Mouse (Mus musculus) heart, adult 2 months (tissue): ENCODE measurements at regions not wholly inside any gene's neighbourhood (a gene's known extent, or its start where the extent isn't known, plus 50 kb on each side); places are given as distances from the start of the nearest gene placed in this dataset.

ENCODE experiments used
- DNase-seq, 2 experiments: peaks; one replicate each; pipeline ENCODE4 v3.0.0; 2021
- H3K27ac ChIP-seq: fragments of 200-600 bp; 2 replicates; pipeline ENCODE4 v1.8.1; 2022
- H3K27me3 ChIP-seq: fragments of 200-500 bp; 2 replicates; pipeline ENCODE4 v1.6.1; 2012; ENCODE audit warnings: mild to moderate bottlenecking, low read length, inconsistent platforms, mixed read lengths; ENCODE audit not compliant: control insufficient read depth, insufficient read depth
- H3K36me3 ChIP-seq: fragments of 200-500 bp; 2 replicates; pipeline ENCODE4 v1.6.1; 2012; ENCODE audit warnings: low read length, inconsistent platforms; ENCODE audit not compliant: control insufficient read depth, insufficient read depth
- H3K4me1 ChIP-seq: fragments of 200-500 bp; 2 replicates; pipeline ENCODE4 v1.6.1; 2011; ENCODE audit warnings: low read length; ENCODE audit not compliant: control insufficient read depth, insufficient read depth
- H3K4me3 ChIP-seq: fragments of 200-600 bp; 2 replicates; pipeline ENCODE4 v1.8.1; 2022
- H3K79me2 ChIP-seq: fragments of 200-500 bp; replicated peaks from 2 replicates; pipeline ENCODE4 v1.6.1; 2012; ENCODE audit warnings: mild to moderate bottlenecking, inconsistent platforms, low read length, moderate library complexity, mixed read lengths; ENCODE audit not compliant: control insufficient read depth, insufficient read depth
- H3K9ac ChIP-seq: fragments of 200-500 bp; 2 replicates; pipeline ENCODE4 v1.6.1; 2012; ENCODE audit warnings: low read depth, mild to moderate bottlenecking, control low read depth, inconsistent platforms, low read length, mixed read lengths
- CTCF ChIP-seq: fragments of 200-600 bp; IDR thresholded peaks from 2 replicates; pipeline ENCODE4 v1.8.1; 2022; ENCODE audit warnings: antibody characterized with exemption, mild to moderate bottlenecking, moderate library complexity
- EP300 ChIP-seq: fragments of 200-500 bp; IDR thresholded peaks from 2 replicates; pipeline ENCODE4 v1.6.1; 2011; ENCODE audit warnings: low read depth, low read length, control low read depth; ENCODE audit not compliant: insufficient read depth
- POLR2A ChIP-seq: fragments of 200-500 bp; IDR thresholded peaks from 2 replicates; pipeline ENCODE4 v1.6.1; 2011; ENCODE audit warnings: mild to moderate bottlenecking, low read depth, low read length, control low read depth; ENCODE audit not compliant: insufficient read depth
- WGBS: fragments of 180-500 bp; shearing (Covaris S2); methylation state at CpG from one replicate; pipeline ENCODE4 v1.1.7; 2018; 5-methylcytosine and 5-hydroxymethylcytosine counted together
- intact Hi-C: fragments of 180-260 bp; cut with DNase I; formaldehyde crosslinking; loops from one replicate; pipeline ENCODE4 v1.15.1; 2025

- Histone ChIP-seq H3K4me1 (peaks cover 1% of the 10 kb centered on the region), H3K36me3 (no peaks in the 10 kb centered on the region), H3K4me3 (no peak overlapping the region), H3K27me3 (no peaks in the 10 kb centered on the region), H3K79me2 (no peaks in the 10 kb centered on the region), H3K27ac (no peak overlapping the region), H3K9ac (no peak overlapping the region)
- peak in 1 of 2 experiments; percentile 6 for DNase-seq
- no peak for TF ChIP-seq EP300
- no peak for TF ChIP-seq CTCF
- no peak for TF ChIP-seq POLR2A
- 30% methylated on average over 7 of the region's 7 CpGs for WGBS
- intact Hi-C loops: no loop called here
Measured at GRCm38 (mm10) chr14:62001481-62001949, 290.9 kb upstream of the Rnaseh2b start.

GRCm38 (mm10) chr14:62002131-62002530 is 290.3 kb upstream of the Rnaseh2b start:
- Histone ChIP-seq H3K36me3 (no peaks in the 10 kb centered on the region), H3K27ac (no peak overlapping the region), H3K4me3 (no peak overlapping the region), H3K9ac (no peak overlapping the region), H3K79me2 (no peaks in the 10 kb centered on the region), H3K27me3 (no peaks in the 10 kb centered on the region), H3K4me1 (peaks cover 1% of the 10 kb centered on the region)
- DNase-seq: no peak
- TF ChIP-seq CTCF: no peak
- no peak for TF ChIP-seq EP300
- TF ChIP-seq POLR2A: no peak
- WGBS: 76% methylated on average over 5 of the region's 5 CpGs
- intact Hi-C loops: no loop called here

- no peak overlapping the region for H3K9ac ChIP-seq
- no peak overlapping the region for H3K4me3 ChIP-seq
- DNase-seq: peak; percentile 9 to 21
- H3K4me1 ChIP-seq: peaks cover 1% of the 10 kb centered on the region
- H3K27me3 ChIP-seq: no peaks in the 10 kb centered on the region
- no peak overlapping the region for H3K27ac ChIP-seq
- TF ChIP-seq CTCF (no peak), EP300 (no peak), POLR2A (no peak)
- 63% methylated on average over 16 of the region's 16 CpGs for WGBS
- no peaks in the 10 kb centered on the region for H3K79me2 ChIP-seq
- intact Hi-C loops: no loop called here
- no peaks in the 10 kb centered on the region for H3K36me3 ChIP-seq
Measured at GRCm38 (mm10) chr14:62003013-62003781, 289.2 kb upstream of the Rnaseh2b start.

GRCm38 (mm10) chr14:62003797-62004196 is 288.6 kb upstream of the Rnaseh2b start:
- no peak overlapping the region for H3K4me3 ChIP-seq
- H3K79me2 ChIP-seq: no peaks in the 10 kb centered on the region
- no peaks in the 10 kb centered on the region for H3K27me3 ChIP-seq
- intact Hi-C loops: no loop called here
- no peaks in the 10 kb centered on the region for H3K36me3 ChIP-seq
- TF ChIP-seq EP300: no peak
- TF ChIP-seq CTCF: no peak
- TF ChIP-seq POLR2A: no peak
- no peak overlapping the region for H3K9ac ChIP-seq
- peaks cover 1% of the 10 kb centered on the region for H3K4me1 ChIP-seq
- no peak overlapping the region for H3K27ac ChIP-seq
- DNase-seq: no peak
- whole genome bisulfite sequencing: 84% methylated on average over 2 of the region's 2 CpGs

- no peak for TF ChIP-seq EP300
- H3K27me3 ChIP-seq: no peaks in the 10 kb centered on the region
- H3K79me2 ChIP-seq: no peaks in the 10 kb centered on the region
- 88% methylated on average over 5 of the region's 5 CpGs for WGBS
- H3K4me3 ChIP-seq: no peak overlapping the region
- no peak overlapping the region for H3K9ac ChIP-seq
- no peak for DNase-seq
- no peaks in the 10 kb centered on the region for H3K36me3 ChIP-seq
- H3K27ac ChIP-seq: no peak overlapping the region
- intact Hi-C loops: no loop called here
- H3K4me1 ChIP-seq: no peaks in the 10 kb centered on the region
Measured at GRCm38 (mm10) chr14:62008707-62009106, 283.7 kb upstream of the Rnaseh2b start.

GRCm38 (mm10) chr14:62018804-62019203 is 273.6 kb upstream of the Rnaseh2b start:
- 74% methylated on average over 4 of the region's 4 CpGs for WGBS
- Histone ChIP-seq H3K4me3 (no peak overlapping the region), H3K4me1 (no peaks in the 10 kb centered on the region), H3K27ac (no peak overlapping the region), H3K9ac (no peak overlapping the region), H3K27me3 (no peaks in the 10 kb centered on the region), H3K36me3 (no peaks in the 10 kb centered on the region), H3K79me2 (no peaks in the 10 kb centered on the region)
- intact Hi-C loops: loop anchor here (2.0 kb wide), 1 partner anchor 40 kb away; no protein-coding TSS in a partner anchor
- no peak for TF ChIP-seq CTCF
- TF ChIP-seq POLR2A: no peak
- no peak for TF ChIP-seq EP300
- no peak for DNase-seq
